Mouse (Mus musculus): ENCODE measurements around the gene Nrxn1. TPM values are rescaled to one million over a fixed set of nuclear protein-coding genes. Genes with fewer than 3 reads are reported as not detected.
A peak's percentile ranks its signal among the peaks of the same experiment; 100 is the strongest.

The Nrxn1 gene
- total RNA-seq, 2 experiments from 2014 or later: 1.2 to 2.0 TPM

DNA sequence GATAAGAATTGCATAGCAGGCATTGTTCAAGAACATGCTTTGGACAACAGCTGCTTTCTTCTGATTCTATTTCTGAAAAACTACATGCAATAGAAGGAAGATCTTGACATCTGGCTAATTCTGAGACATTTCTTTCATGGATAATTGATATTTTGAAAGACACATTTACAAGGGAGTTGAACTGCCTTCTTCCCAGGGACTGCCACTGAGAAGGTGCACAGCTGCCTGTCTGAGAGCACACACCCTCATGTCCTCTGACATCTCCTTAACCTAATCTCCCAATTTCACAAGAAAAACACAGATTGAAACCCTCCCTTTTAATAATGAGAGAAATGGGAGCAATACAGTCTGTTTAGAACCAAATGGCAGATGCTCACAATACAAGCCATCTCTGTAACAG lies 884.3 kb downstream of the Nrxn1 start:
- no peak for DNase-seq (ENCODE audit: low spot score)
- intact Hi-C loops (cut with DNase I): no loop called here

GRCm38 (mm10) chr17:90207617-90208016 lies 885.3 kb downstream of the Nrxn1 start:
- no peak for DNase-seq (ENCODE audit: low spot score)

DNA sequence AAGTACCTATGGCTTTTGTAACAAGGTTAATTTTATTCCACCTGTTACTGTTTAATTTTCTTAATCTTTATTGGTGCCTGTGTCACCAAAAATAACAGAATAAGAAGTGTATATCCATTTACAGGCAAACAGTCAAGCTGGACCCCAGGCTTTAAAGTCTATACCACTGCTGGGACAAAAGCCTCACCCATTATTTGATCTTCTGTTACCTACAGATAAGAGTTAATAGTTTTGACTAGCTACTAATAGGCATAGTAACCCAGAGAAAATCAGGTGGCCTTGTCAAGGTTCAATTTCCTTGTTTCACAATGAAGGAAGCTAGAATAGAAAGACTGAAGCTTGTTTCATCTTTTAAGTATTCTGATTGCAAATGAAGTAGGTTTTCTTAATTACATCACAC lies 888.9 kb downstream of the Nrxn1 start:
- DNase-seq (ENCODE audit: low spot score): no peak
- intact Hi-C loops (cut with DNase I): no loop called here

More at GRCm38 (mm10) chr17:90207617-90208016, 885.3 kb downstream of the Nrxn1 start:
- intact Hi-C loops (cut with DNase I): no loop called here

DNA sequence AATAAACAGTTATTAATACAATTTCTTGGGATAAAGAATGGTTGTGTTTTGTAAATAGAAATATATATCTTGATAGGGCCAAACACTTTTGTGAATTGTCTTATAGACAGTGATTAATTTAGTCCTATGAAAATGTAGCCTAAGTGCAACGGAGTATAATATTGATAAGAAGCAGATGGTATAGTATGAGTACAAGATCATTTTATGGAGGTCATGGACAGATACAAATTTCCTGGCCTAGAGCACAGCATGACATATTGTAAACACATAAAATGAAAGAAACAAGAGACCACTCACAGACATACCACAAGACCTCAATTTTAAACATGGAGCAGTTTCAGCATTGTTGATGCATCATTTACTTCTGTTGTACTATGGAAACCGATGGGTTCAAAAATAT lies 890.1 kb downstream of the Nrxn1 start:
- intact Hi-C loops (cut with DNase I): no loop called here
- no peak for DNase-seq (ENCODE audit: low spot score)

DNA sequence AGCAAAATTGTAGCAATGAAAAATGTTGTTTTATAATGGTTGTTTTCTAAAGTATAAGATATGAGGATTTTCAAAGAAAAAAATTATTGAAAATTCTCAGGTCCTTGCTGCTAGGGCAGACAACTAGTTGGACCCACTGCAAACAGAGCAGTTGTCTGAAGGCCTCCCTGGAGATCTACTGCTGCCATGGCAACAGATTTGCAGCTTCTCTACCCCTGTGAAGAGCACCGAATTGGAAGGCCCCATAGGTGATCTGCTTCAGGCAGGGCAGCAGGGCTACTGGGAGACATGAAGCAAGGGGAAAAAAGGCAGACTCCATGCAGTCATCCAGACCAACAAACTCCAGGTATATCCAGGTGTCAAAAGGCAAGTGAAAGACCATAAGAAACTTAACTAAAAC lies 896.1 kb downstream of the Nrxn1 start:
- DNase-seq (ENCODE audit: low spot score): no peak
- intact Hi-C loops (cut with DNase I): no loop called here

DNA sequence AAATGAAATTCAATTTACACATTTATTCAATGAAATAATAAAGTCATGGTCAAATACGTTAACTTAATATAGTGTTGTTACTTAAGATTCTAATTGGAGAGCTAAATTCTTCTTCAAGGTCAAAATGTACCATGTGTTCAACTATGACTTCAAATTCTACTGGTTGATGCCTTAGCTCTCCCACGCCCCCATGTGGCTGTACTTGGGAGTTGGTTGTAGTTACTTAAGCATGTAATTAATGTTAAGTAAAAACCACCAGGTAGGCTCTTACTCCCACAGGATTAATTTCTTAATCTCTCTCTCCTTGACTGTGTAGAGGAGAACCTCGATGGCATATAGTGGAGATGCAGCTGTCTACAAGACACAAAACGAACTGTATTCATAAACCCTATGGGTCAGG lies 951.3 kb downstream of the Nrxn1 start:
- DNase-seq (ENCODE audit: low spot score): no peak
- intact Hi-C loops (cut with DNase I): no loop called here

DNA sequence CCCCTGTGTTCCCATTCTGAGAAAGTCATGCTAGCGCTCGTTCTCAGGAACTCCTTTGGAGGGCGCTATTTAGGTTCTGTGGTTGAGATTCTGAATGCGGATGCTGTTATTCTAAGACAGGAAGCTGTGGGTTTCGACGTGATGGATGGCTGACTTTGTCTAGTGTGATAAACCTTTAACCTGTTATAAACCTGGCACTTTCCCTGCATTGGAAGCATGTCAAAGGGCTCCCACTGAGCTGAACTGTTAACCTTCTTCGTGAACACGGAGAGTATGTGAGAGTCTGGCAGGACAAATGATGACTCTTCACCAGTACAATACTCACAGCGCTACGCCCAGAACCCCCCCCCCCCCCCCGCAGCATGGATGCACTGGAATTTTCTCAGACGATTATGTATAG lies 962.0 kb downstream of the Nrxn1 start:
- intact Hi-C loops (cut with DNase I): no loop called here
- DNase-seq (ENCODE audit: low spot score): no peak

GRCm38 (mm10) chr17:90129183-90129582 lies 963.7 kb downstream of the Nrxn1 start:
- intact Hi-C loops (cut with DNase I): no loop called here
- no peak for DNase-seq (ENCODE audit: low spot score)

DNA sequence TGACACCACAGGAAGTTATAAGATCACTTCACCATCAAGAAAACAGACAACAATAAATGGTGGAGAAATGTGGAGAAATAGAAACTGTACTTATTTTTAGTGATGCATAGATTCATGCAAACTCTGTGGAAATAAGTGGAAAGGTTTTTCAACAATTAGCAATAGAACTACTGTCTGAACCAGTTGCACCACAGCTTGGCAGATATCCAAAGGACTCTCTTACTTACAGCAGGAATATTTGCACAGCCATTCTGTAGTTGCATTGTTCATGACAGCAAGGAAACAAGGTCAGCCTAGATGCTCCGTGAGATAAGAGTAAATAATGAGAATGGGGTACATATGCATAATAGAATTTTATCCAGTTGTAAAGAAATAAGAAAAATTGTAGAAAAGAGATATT lies 965.3 kb downstream of the Nrxn1 start:
- intact Hi-C loops (cut with DNase I): no loop called here
- DNase-seq (ENCODE audit: low spot score): no peak

DNA sequence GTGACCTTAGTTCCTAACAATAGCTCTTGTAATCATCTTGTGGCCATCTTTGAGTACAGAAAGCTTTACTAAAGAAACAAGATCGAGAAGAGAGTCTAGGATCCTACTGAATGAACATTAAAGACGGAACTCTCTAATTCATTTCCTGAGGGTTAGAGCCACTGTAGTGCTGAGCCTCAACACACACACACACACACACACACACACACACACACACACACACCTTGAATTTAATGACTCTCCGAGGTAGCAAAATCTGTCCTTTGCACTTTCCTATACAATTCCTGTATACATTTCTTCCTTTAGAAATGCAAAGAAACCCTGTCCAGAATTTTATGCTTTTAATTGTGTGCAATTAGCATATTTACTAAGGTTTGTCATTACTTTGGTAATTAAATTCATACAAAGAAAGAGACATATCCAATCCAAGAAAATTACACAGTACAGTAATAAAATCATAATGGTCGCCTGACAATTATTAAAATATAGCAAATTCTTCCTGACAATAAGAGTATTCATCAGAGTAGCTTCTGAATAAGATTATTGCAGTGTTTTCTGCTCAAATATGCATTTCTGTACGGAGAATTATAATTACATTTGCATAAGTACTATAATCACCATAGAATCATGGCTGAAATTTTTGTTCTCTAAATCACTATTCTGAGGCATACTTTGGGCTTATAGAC lies 969.9 kb downstream of the Nrxn1 start:
- no peak for DNase-seq (ENCODE audit: low spot score)
- intact Hi-C loops (cut with DNase I): no loop called here

DNA sequence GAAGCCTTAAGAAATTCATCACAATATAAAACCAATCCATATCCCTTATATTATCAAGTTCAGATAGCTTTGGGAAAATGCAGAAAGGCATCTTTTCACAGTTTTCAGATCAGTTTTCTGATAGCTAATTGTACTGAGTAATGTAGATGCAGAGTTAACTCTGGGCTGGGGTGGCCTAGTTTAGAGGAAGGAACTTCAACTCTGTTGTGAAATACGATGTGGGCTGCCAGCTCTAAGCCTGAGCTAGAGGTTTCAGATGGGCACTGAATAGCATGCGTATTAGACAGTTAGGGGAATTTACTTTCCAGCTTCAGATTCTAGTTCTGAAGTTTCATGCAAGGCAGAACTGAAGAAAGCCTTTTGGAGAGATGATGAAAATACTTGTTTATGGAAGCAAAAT lies 976.6 kb downstream of the Nrxn1 start:
- no peak for DNase-seq (ENCODE audit: low spot score)
- intact Hi-C loops (cut with DNase I): no loop called here

GRCm38 (mm10) chr17:90094999-90095398 lies 997.9 kb downstream of the Nrxn1 start:
- DNase-seq (ENCODE audit: low spot score): no peak
- intact Hi-C loops (cut with DNase I): no loop called here

DNA sequence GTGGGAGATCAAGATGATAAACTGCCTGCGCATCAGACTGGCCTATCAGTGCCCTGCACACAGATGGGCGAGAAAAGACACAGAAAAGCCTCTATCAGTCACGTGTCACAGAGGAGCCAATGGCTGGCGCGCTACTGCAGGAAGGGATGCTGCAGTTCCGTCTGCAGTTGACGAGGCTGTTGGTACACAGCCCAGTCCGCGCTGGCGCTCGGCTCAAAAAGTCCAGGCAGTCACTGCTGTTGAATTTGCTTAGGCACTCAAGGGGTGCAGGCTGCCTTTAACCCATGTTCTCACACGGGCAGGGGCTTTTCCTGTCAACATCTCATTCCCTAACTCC lies 1004.6 kb downstream of the Nrxn1 start:
- peak; percentile 5 for DNase-seq (ENCODE audit: low spot score)
- intact Hi-C loops (cut with DNase I): no loop called here

- DNase-seq (ENCODE audit: low spot score): no peak
- intact Hi-C loops (cut with DNase I): no loop called here
Observed at GRCm38 (mm10) chr17:90087616-90088313, 1005.1 kb downstream of the Nrxn1 start.

DNA sequence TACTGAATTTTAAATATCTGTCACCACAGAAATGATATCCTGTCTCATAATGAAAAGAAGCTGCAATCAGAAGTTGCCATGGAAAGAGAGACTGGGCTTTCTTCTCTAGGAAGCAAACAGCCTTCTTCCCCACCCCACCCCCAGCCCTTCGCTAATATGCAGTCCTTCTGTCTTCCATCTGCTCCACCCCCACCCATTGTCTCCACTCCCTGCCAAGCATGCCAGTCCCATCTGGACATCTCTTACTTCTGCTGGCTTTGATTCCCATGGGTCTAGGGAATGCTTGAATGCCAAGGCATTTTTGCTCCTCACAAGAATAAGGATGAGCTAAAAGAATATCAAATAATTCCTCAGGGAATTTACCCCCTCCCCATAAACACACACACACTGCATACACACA lies 1006.0 kb downstream of the Nrxn1 start:
- no peak for DNase-seq (ENCODE audit: low spot score)
- intact Hi-C loops (cut with DNase I): no loop called here

DNA sequence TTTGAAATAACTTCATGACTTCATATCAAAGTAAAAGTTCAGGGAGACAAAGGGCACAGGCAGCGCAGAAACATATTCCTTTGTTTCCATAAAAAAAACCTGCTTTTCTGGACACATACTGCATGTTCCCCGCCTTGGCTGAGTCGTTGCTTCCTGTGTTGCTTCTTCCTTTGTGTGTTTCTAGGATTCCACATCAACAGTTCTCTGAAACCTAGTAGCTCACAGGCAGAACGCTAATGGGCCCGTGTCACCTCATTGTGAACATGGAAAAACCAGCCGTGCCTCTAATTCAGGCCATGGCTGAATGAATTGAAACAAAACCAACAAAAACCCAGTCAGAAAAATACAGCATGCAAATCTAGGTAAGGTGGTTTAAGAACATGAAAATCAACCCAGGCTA lies 1013.9 kb downstream of the Nrxn1 start:
- intact Hi-C loops (cut with DNase I): no loop called here
- DNase-seq (ENCODE audit: low spot score): no peak

- intact Hi-C loops (cut with DNase I): no loop called here
- no peak for DNase-seq (ENCODE audit: low spot score)
Observed at GRCm38 (mm10) chr17:90078488-90078887, 1014.4 kb downstream of the Nrxn1 start.

GRCm38 (mm10) chr17:90062866-90063265 lies 1030.0 kb downstream of the Nrxn1 start:
- intact Hi-C loops (cut with DNase I): no loop called here

DNA sequence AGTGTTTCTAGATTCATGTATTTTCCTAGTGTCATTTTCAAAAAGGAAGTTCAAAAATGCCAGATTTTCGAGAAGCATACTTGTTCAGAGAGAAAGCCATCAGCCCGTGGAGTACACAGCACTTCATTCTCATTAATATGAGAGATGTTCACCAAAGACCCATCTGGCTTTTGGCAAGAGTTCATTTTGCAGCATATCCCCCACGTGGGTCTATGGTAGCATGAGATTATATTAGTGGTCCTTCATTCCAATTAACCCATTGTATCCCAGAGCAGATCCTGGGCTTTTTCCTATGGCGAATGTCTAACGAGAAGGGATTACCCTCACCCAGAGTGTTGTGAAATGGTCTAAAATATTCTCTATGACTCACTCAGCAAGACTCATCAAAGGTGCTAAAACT lies 1032.0 kb downstream of the Nrxn1 start:
- intact Hi-C loops (cut with DNase I): no loop called here

More at GRCm38 (mm10) chr17:90062866-90063265, 1030.0 kb downstream of the Nrxn1 start:
- DNase-seq (ENCODE audit: low spot score): no peak

DNA sequence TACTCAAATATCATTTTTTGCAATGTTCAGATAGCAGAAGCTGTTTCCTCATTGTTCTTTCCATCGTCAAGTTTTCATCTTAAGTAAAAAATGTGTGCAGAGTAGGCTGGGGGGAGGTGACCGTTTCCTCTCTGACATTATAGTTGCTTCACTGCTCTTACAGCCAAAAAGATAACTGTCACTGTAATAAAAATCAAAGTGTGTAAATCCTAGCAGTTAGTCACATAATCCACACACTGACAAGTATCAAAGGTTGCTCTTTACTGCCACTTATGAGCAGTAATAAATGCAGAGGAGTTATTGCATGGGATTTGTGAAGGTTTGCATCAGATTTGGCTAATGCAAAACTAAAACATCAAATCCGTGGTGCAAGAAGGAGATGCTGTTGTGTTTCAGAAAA lies 1032.7 kb downstream of the Nrxn1 start:
- no peak for DNase-seq (ENCODE audit: low spot score)
- intact Hi-C loops (cut with DNase I): no loop called here

More for the DNA sequence above, 1032.0 kb downstream of the Nrxn1 start:
- no peak for DNase-seq (ENCODE audit: low spot score)

DNA sequence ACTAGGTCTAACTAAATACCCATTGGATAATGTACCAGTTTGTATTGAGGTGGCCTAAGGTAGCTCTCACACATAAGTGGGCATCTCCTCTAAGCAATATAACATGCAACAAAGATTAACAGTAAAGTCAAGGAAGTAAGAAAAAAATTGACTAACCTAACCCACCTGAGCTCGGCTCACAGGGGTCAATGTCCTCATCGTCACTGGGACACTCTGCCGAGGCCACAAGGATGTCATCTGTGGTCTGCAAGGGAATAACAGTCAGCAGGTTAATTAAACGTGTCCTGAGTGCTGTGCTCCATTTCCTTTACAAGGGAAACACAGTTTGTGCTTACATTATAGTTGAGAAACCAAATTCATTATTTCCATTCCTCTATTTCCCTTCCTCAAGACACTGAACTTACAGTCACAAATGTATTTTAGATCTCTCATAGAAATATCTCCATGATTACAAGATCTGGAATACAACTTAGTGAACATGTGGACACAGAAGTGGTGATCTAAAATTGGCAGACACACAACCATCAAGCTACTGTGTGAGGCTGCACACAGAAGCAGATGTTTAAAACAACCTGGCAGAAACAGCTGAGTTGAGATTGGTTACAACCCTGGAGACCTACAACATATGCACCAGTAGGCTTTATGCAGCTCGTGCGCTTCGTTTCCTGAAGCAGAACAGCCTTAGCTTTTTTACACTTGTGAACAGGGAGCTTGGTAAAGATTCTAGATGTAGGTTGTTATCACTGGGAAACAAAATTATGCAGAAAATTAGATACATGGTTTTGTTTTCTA lies 1033.4 kb downstream of the Nrxn1 start:
- intact Hi-C loops (cut with DNase I): no loop called here

More for the DNA sequence above, 1033.4 kb downstream of the Nrxn1 start:
- DNase-seq (ENCODE audit: low spot score): no peak

All from heart, postnatal 25 days (tissue).